Mouse (Mus musculus) monocyte, adult 5-6 weeks (primary cell): ENCODE data around the gene Prrt3. TPM values are rescaled to one million over a fixed set of nuclear protein-coding genes. Genes with fewer than 3 reads are reported as not detected.

Experiments used
- ATAC-seq: fragments of 153-309, 156-312 bp; replicated peaks from 2 replicates; pipeline ENCODE4 v1.8.0; 2017; ENCODE audit warnings: mild to moderate bottlenecking; ENCODE audit not compliant: low TSS enrichment, insufficient number of reproducible peaks, severe bottlenecking, poor library complexity, low FRiP score
- total RNA-seq: library from RNA; stranded (forward); fragments of 200-1000, 200-491, 200-594 nt; gene quantifications from 3 replicates; pipeline ENCODE4 v1.2.3, GENCODE M21; 2017

The Prrt3 gene
- total RNA-seq, result not detected in 3 replicates

- ATAC-seq, result no peak
Observed at GRCm38 (mm10) chr6:113501388-113502084, at the start of gene Prrt3. Prrt3 (minus strand) TSS chr6:113501931.

GRCm38 (mm10) chr6:113543906-113544481, 42.3 kb upstream of the Prrt3 start:
- no peak for ATAC-seq

GRCm38 (mm10) chr6:113541610-113542009, 39.9 kb upstream of the Prrt3 start:
- no peak for ATAC-seq

- ATAC-seq, result no peak
Observed at GRCm38 (mm10) chr6:113534886-113535285, 33.2 kb upstream of the Prrt3 start.

- no peak for ATAC-seq
Observed at GRCm38 (mm10) chr6:113531840-113532404, 30.2 kb upstream of the Prrt3 start.

- ATAC-seq, result peak; percentile 91
Observed at GRCm38 (mm10) chr6:113530932-113531839, 29.5 kb upstream of the Prrt3 start, which contains the start of the genes Emc3 and Fancd2. Emc3 (minus strand) TSS chr6:113531652. Fancd2 (plus strand) TSS chr6:113531682.

- no peak for ATAC-seq
Observed at GRCm38 (mm10) chr6:113523420-113523819, 21.7 kb upstream of the Prrt3 start.

- no peak for ATAC-seq
Observed at GRCm38 (mm10) chr6:113522310-113522709, 20.6 kb upstream of the Prrt3 start.

- no peak; the same call in 1 of the 2 replicates for ATAC-seq
Observed at GRCm38 (mm10) chr6:113517434-113518080, 15.8 kb upstream of the Prrt3 start.

- no peak for ATAC-seq
Observed at GRCm38 (mm10) chr6:113514600-113514999, 12.9 kb upstream of the Prrt3 start.

GRCm38 (mm10) chr6:113513944-113514343, 12.2 kb upstream of the Prrt3 start:
- no peak for ATAC-seq

GRCm38 (mm10) chr6:113508947-113509280, 7.2 kb upstream of the Prrt3 start:
- no peak for ATAC-seq

GRCm38 (mm10) chr6:113508272-113508946, 6.7 kb upstream of the Prrt3 start:
- ATAC-seq, result no peak

GRCm38 (mm10) chr6:113507130-113507529, 5.4 kb upstream of the Prrt3 start:
- no peak for ATAC-seq

GRCm38 (mm10) chr6:113505689-113506088, 4.0 kb upstream of the Prrt3 start:
- ATAC-seq, result no peak

GRCm38 (mm10) chr6:113502801-113503200, 1.1 kb upstream of the Prrt3 start:
- ATAC-seq, result no peak

- no peak for ATAC-seq
Observed at GRCm38 (mm10) chr6:113499346-113499745, 2.4 kb downstream of the Prrt3 start.

- ATAC-seq, result no peak
Observed at GRCm38 (mm10) chr6:113495071-113495675, 6.6 kb downstream of the Prrt3 start.
